Mouse (Mus musculus): ENCODE measurements at regions not wholly inside any gene's neighbourhood (a gene's known extent, or its start where the extent isn't known, plus 50 kb on each side); places are given as distances from the start of the nearest gene placed in this dataset.

DNA sequence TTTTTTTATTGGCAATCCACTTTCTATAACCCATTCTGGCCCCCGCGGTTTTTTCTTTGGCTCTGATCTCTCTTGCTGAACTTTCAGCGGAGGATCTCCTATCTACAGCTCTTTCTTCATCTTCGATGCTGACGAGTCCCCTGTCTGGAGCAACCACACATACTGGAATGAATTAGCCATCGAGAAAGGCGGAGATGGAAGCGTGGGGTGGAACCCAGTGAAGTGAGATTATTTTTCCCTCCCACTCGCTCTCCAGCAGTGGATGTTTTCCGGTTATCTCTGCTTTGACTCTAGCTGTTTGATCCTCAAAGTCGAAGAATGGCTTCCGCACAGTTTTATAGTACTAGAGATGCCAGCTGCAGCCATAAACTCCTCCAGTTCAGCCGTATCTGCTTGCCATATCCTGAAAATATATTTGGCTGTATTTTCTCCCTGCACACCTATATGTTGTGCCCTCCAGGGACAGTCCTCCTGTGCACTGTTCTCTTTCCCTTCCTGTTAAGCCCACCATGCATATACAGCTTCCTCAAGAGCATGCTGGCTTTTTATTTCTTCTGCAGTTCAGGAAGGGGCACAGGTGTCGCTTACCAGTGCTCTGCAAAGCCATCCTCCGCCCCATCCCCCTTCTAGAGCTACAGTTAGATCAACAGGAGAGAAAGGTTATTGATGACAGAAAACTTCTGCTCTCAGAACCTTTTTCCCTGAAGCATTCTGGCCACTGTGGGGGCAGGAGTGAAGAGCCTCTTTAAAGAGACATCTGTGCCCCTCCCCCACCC, 284.3 kb upstream of the Gadl1 start:
- Histone ChIP-seq H3K9me3 (ENCODE audit: control insufficient read depth, low read length) (no peaks in the 10 kb centered on the region), H3K27ac (ENCODE audit: low read depth) (no peak overlapping the region), H3K36me3 (ENCODE audit: control insufficient read depth, insufficient read depth, low read length) (no peaks in the 10 kb centered on the region), H3K4me3 (ENCODE audit: low read depth, low read length) (no peak overlapping the region), H3K9ac (ENCODE audit: low read length) (no peak overlapping the region), H3K27me3 (replicated peaks; ENCODE audit: control insufficient read depth, insufficient read depth, low read length) (no peaks in the 10 kb centered on the region), H3K4me1 (replicated peaks; ENCODE audit: control insufficient read depth, insufficient read depth, low read length) (0 out of 2 replicates have a peak, but pooled peaks cover 4% of the 10 kb centered on the region), H3K4me2 (ENCODE audit: low read length) (no peak overlapping the region)
- ATAC-seq (replicated peaks; ENCODE audit: low FRiP score, low TSS enrichment, low read depth) (no peak), DNase-seq (ENCODE audit: low spot score) (no peak)
- WGBS, result 60% methylated on average over 15 of the region's 15 CpGs

DNA sequence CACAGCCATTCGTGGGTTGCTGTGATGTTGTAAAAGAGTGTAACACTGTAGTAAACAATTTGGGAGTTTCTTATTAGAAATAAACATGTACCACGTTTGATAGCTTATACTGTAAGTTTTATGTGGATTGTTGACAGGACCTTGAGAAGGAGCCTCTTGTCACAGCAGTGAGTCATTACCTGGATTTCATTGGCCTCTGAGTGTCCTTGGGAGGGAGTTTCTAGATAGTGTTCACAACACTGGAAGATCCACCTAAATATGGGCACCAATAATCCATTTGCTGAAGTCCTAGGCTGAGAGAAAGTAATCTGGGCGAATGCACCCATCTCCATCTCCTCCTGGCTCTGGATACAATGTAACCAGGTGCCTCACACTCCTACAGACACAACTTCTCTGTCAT, 281.7 kb upstream of the Gadl1 start:
- 72% methylated on average over 3 of the region's 3 CpGs for WGBS
- no peaks in the 10 kb centered on the region for H3K9me3 ChIP-seq (ENCODE audit: control insufficient read depth, low read length)
- ATAC-seq (replicated peaks; ENCODE audit: low FRiP score, low TSS enrichment, low read depth), result no peak

DNA sequence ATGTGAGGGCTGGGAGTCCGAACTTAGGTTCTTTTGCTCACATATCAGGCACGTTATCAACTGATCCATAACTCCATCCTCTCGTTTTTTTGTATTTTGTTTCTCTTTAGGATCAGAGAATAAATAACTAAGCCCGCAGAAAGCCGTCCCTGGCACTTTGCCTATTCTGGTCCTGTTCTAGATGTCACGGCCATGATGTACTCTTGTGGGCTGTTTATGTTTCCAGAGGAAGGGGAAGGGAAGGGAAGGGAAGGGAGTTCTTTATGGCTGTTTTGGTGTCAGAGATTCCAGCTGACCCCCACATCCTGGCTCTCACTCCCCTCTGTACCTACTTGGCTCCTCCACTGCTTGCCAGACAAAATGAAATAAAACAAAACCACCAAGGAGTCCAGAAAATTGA, 272.1 kb upstream of the Gadl1 start:
- ATAC-seq (replicated peaks; ENCODE audit: low FRiP score, low TSS enrichment, low read depth) (no peak), DNase-seq (ENCODE audit: low spot score) (no peak)
- Histone ChIP-seq H3K27ac (ENCODE audit: low read depth) (no peak overlapping the region), H3K4me1 (replicated peaks; ENCODE audit: control insufficient read depth, insufficient read depth, low read length) (no peaks in the 10 kb centered on the region; the same call in 1 of the 2 replicates), H3K4me2 (ENCODE audit: low read length) (no peak overlapping the region), H3K4me3 (ENCODE audit: low read depth, low read length) (no peak overlapping the region), H3K9ac (ENCODE audit: low read length) (no peak overlapping the region), H3K9me3 (ENCODE audit: control insufficient read depth, low read length) (no peaks in the 10 kb centered on the region), H3K36me3 (ENCODE audit: control insufficient read depth, insufficient read depth, low read length) (no peaks in the 10 kb centered on the region), H3K27me3 (replicated peaks; ENCODE audit: control insufficient read depth, insufficient read depth, low read length) (no peaks in the 10 kb centered on the region)
- WGBS, result 60% methylated on average over 6 of the region's 6 CpGs

More for the DNA sequence above, 281.7 kb upstream of the Gadl1 start:
- Histone ChIP-seq H3K9ac (ENCODE audit: low read length) (no peak overlapping the region), H3K4me3 (ENCODE audit: low read depth, low read length) (no peak overlapping the region), H3K4me1 (replicated peaks; ENCODE audit: control insufficient read depth, insufficient read depth, low read length) (0 out of 2 replicates have a peak, but pooled peaks cover 4% of the 10 kb centered on the region), H3K36me3 (ENCODE audit: control insufficient read depth, insufficient read depth, low read length) (no peaks in the 10 kb centered on the region), H3K27me3 (replicated peaks; ENCODE audit: control insufficient read depth, insufficient read depth, low read length) (no peaks in the 10 kb centered on the region), H3K4me2 (ENCODE audit: low read length) (no peak overlapping the region), H3K27ac (ENCODE audit: low read depth) (no peak overlapping the region)
- no peak for DNase-seq (ENCODE audit: low spot score)

DNA sequence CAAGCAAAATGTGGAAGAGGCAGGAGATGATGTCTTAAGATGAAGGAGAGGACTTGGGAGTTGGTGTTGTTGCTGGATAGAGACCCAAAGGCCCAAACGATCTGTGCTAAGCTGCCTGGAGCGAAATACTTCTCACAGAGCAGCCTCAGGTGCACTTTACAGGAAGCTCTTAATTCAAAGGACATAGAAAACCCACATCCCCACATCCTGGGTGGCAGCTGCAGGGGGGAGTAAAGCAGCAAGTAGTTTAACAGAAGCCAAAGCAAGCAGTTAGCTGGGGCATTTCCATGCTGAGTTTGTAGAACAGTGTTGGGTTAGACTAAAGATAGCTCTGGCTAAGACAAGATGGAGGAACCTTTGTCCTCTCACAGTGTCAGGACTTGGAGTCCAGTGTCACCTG, 268.5 kb upstream of the Gadl1 start:
- H3K27me3 ChIP-seq (replicated peaks; ENCODE audit: control insufficient read depth, insufficient read depth, low read length), result no peaks in the 10 kb centered on the region
- 96% methylated on average over 2 of the region's 2 CpGs for WGBS
- ATAC-seq (replicated peaks; ENCODE audit: low FRiP score, low TSS enrichment, low read depth) (no peak), DNase-seq (ENCODE audit: low spot score) (no peak)
- H3K4me3 ChIP-seq (ENCODE audit: low read depth, low read length), result no peak overlapping the region
- no peak overlapping the region for H3K4me2 ChIP-seq (ENCODE audit: low read length)
- H3K36me3 ChIP-seq (ENCODE audit: control insufficient read depth, insufficient read depth, low read length), result no peaks in the 10 kb centered on the region
- H3K9me3 ChIP-seq (ENCODE audit: control insufficient read depth, low read length), result no peaks in the 10 kb centered on the region
- no peak overlapping the region for H3K9ac ChIP-seq (ENCODE audit: low read length)
- H3K27ac ChIP-seq (ENCODE audit: low read depth), result no peak overlapping the region
- H3K4me1 ChIP-seq (replicated peaks; ENCODE audit: control insufficient read depth, insufficient read depth, low read length), result 0 out of 2 replicates have a peak, but pooled peaks cover 9% of the 10 kb centered on the region

DNA sequence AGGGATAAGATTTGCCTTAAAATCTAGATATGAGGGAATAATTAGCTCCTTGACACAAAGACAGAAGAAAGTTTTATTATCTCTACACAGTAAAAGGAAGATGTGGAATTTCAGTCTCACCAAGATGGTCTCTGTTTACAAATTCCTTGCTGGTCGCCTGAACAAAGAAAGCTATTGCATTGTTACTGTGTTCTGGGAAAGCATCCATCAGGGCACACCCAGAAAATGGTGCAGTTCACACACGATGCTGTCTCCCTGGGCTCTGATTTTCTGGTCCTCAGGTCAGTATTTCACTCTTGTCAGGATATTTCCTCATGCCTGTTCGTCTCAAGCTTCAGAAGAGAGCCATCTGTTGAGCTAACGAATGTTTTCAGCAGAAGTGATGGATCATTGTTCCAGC, 267.2 kb upstream of the Gadl1 start:
- H3K4me1 ChIP-seq (replicated peaks; ENCODE audit: control insufficient read depth, insufficient read depth, low read length), result 0 out of 2 replicates have a peak, but pooled peaks cover 9% of the 10 kb centered on the region
- H3K9me3 ChIP-seq (ENCODE audit: control insufficient read depth, low read length), result no peaks in the 10 kb centered on the region
- no peak overlapping the region for H3K27ac ChIP-seq (ENCODE audit: low read depth)
- DNase-seq (ENCODE audit: low spot score) (no peak), ATAC-seq (replicated peaks; ENCODE audit: low FRiP score, low TSS enrichment, low read depth) (no peak)
- WGBS, result 12% methylated on average over 4 of the region's 4 CpGs
- no peak overlapping the region for H3K9ac ChIP-seq (ENCODE audit: low read length)
- H3K36me3 ChIP-seq (ENCODE audit: control insufficient read depth, insufficient read depth, low read length), result no peaks in the 10 kb centered on the region
- H3K4me2 ChIP-seq (ENCODE audit: low read length), result no peak overlapping the region
- no peaks in the 10 kb centered on the region for H3K27me3 ChIP-seq (replicated peaks; ENCODE audit: control insufficient read depth, insufficient read depth, low read length)
- H3K4me3 ChIP-seq (ENCODE audit: low read depth, low read length), result no peak overlapping the region

DNA sequence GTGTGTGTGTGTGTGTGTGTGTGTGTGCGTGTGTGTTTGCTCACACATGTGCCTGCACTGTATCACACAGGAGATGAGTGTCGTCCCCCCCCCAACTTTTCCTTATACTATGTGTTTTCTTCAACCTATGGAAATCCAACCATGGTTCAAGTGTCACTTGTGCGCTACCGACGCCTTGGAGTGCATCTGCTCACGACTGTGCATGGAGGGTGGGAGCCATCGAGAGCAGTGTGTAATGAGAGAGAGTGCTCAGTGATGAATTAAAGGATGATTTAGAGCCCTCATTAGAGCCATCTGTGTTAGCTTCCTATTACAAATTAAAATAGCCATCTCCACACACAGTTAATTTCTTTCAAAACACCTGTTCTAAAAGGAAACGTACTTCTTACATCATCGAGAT, 264.3 kb upstream of the Gadl1 start:
- Histone ChIP-seq H3K27ac (ENCODE audit: low read depth) (no peak overlapping the region), H3K9me3 (ENCODE audit: control insufficient read depth, low read length) (no peaks in the 10 kb centered on the region), H3K9ac (ENCODE audit: low read length) (no peak overlapping the region), H3K4me3 (ENCODE audit: low read depth, low read length) (no peak overlapping the region), H3K27me3 (replicated peaks; ENCODE audit: control insufficient read depth, insufficient read depth, low read length) (no peaks in the 10 kb centered on the region), H3K36me3 (ENCODE audit: control insufficient read depth, insufficient read depth, low read length) (no peaks in the 10 kb centered on the region), H3K4me2 (ENCODE audit: low read length) (no peak overlapping the region), H3K4me1 (replicated peaks; ENCODE audit: control insufficient read depth, insufficient read depth, low read length) (0 out of 2 replicates have a peak, but pooled peaks cover 9% of the 10 kb centered on the region)
- no peak for ATAC-seq (replicated peaks; ENCODE audit: low FRiP score, low TSS enrichment, low read depth)
- DNase-seq (ENCODE audit: low spot score), result no peak
- WGBS, result 82% methylated on average over 9 of the region's 9 CpGs

DNA sequence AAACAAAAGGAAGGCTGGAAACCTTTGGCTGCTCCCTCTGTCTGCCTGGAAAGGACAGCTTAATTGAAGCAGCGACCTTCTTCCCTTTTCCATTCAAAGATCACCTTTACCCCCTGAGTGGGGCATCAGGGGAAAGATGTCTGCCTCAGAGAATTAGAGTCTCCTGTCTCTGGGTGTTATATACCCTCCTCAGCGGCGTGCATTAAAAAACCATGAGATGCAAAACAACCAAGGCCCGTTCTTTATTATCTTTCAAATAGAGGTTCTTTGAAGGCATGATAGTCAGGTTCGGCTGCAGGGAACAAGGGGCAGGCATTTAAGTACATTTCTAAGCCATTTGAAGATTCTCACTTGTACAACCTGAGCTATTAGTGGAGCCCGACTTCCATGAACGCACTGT, 263.0 kb upstream of the Gadl1 start:
- no peak overlapping the region for H3K9ac ChIP-seq (ENCODE audit: low read length)
- H3K36me3 ChIP-seq (ENCODE audit: control insufficient read depth, insufficient read depth, low read length), result no peaks in the 10 kb centered on the region
- no peaks in the 10 kb centered on the region for H3K27me3 ChIP-seq (replicated peaks; ENCODE audit: control insufficient read depth, insufficient read depth, low read length)
- WGBS, result 49% methylated on average over 7 of the region's 7 CpGs
- H3K9me3 ChIP-seq (ENCODE audit: control insufficient read depth, low read length), result no peaks in the 10 kb centered on the region
- H3K27ac ChIP-seq (ENCODE audit: low read depth), result no peak overlapping the region
- no peak overlapping the region for H3K4me3 ChIP-seq (ENCODE audit: low read depth, low read length)
- 0 out of 2 replicates have a peak, but pooled peaks cover 9% of the 10 kb centered on the region for H3K4me1 ChIP-seq (replicated peaks; ENCODE audit: control insufficient read depth, insufficient read depth, low read length)
- no peak for ATAC-seq (replicated peaks; ENCODE audit: low FRiP score, low TSS enrichment, low read depth)
- no peak for DNase-seq (ENCODE audit: low spot score)
- H3K4me2 ChIP-seq (ENCODE audit: low read length), result no peak overlapping the region

DNA sequence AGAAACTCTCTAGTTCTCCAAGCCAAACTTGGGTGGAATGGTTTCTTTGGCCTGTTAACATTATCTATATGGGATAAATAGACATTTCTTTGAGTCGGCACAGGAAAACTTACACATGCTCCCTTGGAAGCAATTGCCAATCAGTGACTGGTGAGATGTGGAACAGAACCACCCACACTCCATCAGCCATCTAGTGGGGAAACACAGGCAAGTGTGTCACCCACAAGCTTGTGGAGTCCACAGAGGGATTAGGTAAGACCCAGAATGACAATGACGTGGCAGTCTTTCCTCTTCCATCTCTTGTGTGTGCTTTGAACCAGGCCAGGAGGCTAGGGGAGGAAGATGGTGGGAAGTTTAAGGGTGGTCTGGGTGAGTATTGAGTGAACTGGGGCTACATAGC, 257.5 kb upstream of the Gadl1 start:
- ATAC-seq (replicated peaks; ENCODE audit: low FRiP score, low TSS enrichment, low read depth) (no peak), DNase-seq (ENCODE audit: low spot score) (no peak)
- Histone ChIP-seq H3K9ac (ENCODE audit: low read length) (no peak overlapping the region), H3K4me2 (ENCODE audit: low read length) (no peak overlapping the region), H3K36me3 (ENCODE audit: control insufficient read depth, insufficient read depth, low read length) (no peaks in the 10 kb centered on the region), H3K4me1 (replicated peaks; ENCODE audit: control insufficient read depth, insufficient read depth, low read length) (no peaks in the 10 kb centered on the region; the same call in 1 of the 2 replicates), H3K27ac (ENCODE audit: low read depth) (no peak overlapping the region), H3K4me3 (ENCODE audit: low read depth, low read length) (no peak overlapping the region), H3K27me3 (replicated peaks; ENCODE audit: control insufficient read depth, insufficient read depth, low read length) (no peaks in the 10 kb centered on the region), H3K9me3 (ENCODE audit: control insufficient read depth, low read length) (no peaks in the 10 kb centered on the region)
- WGBS, result 92% methylated on average over 2 of the region's 2 CpGs

DNA sequence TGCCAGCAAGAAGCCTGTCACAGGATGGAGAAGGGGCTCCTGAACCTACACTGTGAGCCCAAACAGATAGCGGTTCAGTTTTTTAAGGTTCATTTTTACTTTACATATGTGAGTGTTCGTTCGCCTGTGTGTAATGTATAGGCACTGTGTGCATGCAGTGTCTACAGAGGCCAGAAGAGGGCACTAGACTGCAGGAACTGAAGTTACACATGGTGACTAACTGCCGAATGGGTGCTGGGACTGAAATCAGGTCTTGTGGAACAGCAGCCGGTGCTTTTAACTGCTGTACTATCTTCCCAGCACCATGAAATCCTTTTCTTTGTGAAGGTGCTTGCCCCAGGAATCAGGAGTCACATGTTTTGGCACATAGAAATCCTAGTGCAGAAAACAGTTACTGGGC, 256.1 kb upstream of the Gadl1 start:
- Histone ChIP-seq H3K36me3 (ENCODE audit: control insufficient read depth, insufficient read depth, low read length) (no peaks in the 10 kb centered on the region), H3K27me3 (replicated peaks; ENCODE audit: control insufficient read depth, insufficient read depth, low read length) (no peaks in the 10 kb centered on the region), H3K9ac (ENCODE audit: low read length) (no peak overlapping the region), H3K27ac (ENCODE audit: low read depth) (no peak overlapping the region), H3K4me1 (replicated peaks; ENCODE audit: control insufficient read depth, insufficient read depth, low read length) (no peaks in the 10 kb centered on the region; the same call in 1 of the 2 replicates), H3K4me3 (ENCODE audit: low read depth, low read length) (no peak overlapping the region), H3K9me3 (ENCODE audit: control insufficient read depth, low read length) (no peaks in the 10 kb centered on the region), H3K4me2 (ENCODE audit: low read length) (no peak overlapping the region)
- 95% methylated on average over 5 of the region's 5 CpGs for WGBS
- DNase-seq (ENCODE audit: low spot score), result no peak
- ATAC-seq (replicated peaks; ENCODE audit: low FRiP score, low TSS enrichment, low read depth), result no peak
